Mouse (Mus musculus) spleen, adult 18-20 months (tissue): ENCODE data around the gene Klf7.

Source experiments
- DNase-seq, 2 experiments: peaks; one replicate each; pipeline ENCODE4 v3.0.0; 2022; ENCODE audit warnings: mixed read lengths in 2 of 2

The Klf7 gene

GRCm38 (mm10) chr1:64104665-64105064 lies 17.4 kb downstream of the Klf7 start:
- DNase-seq: no peak

DNA sequence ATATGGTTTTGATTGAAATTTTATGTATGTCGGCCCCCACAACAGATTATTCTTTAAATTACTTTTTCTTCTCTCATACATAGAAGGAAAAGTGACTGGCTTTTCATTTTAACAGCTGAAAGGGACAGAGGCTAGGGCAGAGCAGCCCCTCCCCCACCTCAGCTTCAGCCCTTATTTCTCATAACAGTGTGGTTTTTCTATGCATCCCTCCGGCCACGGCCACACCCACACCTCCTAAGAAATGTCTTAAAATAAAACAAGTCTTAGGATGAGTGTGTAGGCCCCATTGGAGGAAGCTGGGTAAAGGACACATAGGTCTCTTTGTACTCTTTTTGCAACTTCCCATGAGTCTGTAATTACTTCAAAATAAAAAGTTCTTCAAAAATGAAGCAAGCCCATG lies 20.8 kb downstream of the Klf7 start:
- DNase-seq: no peak

GRCm38 (mm10) chr1:64098800-64099199 lies 23.3 kb downstream of the Klf7 start:
- DNase-seq: no peak

DNA sequence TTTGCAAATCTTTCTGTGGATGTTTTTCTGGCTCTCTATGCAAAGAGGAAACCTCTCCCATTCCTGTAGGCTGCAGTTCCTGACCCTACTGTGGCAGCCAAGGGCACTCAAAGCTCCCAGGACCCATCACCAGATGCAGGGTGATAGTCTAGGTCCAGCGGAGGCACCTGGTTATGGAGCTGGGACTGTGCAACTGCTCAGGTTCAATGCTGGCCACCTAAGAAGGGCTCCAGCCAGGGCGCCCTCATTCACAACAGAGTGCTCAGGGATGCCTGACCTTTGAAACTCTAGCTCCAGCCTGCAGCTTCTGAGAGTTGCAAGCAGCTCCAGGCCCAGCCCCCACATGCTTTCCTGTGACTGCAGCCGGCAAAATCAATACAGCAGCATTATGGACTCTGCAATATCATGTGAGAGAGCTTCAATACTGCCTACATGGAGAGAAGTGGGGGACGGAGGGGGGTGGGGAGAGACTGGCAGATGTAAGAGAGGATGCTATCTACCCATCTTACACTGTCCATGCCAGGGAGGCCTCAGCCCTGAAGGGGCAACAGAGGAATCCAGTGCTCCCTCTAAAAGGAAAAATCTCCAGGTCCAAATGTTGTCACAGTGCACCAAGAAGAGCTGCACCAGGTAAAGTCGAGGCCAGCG lies 24.3 kb downstream of the Klf7 start:
- no peak for DNase-seq

DNA sequence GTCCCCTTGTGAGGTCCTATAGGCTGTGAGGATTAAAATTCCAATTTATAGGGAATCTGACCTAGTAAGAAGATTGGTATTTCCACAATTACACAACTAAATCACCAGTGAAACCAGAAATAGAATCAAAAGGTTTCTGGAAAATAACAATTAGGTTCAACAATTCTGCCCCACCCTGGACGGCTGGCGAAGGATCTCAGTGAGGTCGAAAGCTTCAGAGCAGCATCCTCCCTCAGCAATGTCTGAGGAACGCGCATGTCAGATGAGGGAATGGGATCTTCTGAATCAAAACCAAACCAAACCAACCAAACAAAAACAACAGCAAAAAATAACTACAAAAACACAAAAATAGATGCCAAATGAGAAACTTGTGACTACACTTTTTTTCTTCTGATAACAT lies 29.1 kb downstream of the Klf7 start:
- no peak for DNase-seq

DNA sequence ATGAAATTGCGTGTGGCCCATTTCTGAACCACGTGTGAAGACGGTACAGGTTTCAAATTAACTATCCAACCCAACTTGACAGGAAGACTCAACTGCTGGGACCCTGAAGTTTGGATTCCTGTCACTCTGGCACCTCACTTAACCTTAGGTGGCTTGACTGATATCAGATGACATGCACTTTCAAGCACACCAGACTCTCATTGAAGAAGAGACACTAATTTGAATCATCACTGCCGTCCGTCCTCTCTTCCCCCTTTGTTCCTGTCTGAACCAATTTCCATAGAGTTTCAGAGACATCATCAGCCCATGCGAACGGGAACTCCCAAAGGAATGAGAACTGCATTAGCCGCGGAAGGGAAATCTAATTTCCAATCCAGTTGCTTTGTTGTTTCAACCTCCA lies 30.5 kb downstream of the Klf7 start:
- DNase-seq: no peak

DNA sequence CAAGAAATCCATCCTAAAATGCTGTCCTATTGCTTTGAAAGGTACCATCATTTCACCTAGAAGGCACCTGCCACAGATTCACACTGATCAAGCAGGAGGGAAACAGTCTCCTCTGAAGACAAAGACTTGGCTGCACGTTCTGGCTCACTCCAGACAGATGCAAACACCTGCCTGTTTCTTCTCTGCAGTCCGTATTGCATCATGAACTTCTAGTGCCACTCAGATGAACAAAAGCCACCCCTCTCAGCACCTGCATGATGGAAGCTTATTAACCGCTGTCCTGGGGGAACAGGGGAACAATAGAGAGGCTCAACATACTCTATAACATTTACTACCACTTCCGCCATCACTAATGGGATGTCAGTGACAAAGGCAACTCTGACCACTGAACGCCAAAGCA lies 31.5 kb downstream of the Klf7 start:
- no peak for DNase-seq

DNA sequence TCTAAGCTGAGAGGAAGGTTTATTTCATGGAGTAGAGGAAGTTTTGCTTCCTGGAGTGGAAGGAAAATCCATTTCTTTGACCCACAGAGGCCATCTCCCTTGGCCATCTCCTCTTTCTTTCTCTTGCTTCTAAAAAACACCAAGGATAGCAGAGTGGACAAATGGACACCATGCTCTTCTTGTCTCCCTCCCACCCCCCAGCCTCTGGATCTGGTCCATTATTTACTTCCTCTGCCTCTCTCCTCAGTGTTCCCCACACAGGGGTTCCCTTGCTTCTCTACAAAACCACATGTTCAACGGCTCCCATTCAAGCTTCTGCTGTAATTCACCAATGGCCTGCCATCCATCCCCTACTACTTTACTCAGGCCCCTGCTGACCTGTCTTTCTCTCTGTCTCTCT lies 32.4 kb downstream of the Klf7 start:
- DNase-seq: no peak

- peak; percentile 12 to 15 for DNase-seq
These were observed 33.3 kb downstream of the Klf7 start for GRCm38 (mm10) chr1:64088604-64089320.

DNA sequence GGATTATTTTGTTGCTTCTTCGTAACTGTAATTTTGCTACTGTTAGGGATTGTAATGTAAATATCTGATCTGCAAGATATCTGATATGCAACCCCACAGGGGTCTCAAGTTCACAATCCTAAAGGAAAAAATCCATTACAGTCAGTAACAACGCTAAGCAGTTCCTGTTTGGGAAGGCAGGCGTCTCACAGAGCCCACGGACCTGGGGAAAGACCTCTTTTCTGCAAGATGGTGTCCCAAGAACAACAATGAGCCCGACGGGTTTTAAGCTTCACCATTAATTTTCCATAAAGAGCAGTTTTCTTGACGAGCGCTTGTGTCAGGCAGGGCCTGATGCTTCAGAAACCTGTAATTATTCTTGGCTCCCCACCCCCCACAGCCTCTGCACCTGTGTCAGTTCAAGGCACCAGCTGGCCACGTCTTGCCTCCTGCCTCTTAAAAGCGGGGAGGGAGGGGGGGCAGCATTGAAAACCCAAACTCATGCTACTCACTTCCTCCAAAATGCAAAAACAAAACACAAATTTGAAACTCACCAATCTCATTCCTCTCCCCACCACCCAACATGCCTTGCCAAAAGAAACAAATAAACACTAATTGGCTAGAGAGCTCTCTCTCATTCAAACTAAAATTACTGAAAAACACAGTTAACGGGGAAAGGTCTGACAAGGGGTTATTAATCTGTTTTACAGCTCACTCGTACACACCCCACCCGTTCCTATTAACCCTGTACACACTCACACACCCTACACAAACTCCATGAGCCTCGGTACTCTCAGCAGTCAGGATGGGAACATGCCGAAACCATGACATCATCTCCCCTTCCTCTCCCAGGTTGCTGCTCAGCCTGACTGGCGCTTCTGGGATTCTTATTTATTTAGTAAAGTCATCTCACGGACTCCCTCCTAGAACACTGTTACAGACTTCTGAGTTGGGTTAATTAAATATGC lies 34.2 kb downstream of the Klf7 start:
- DNase-seq: peak; percentile 16 to 34

- DNase-seq: no peak
These were observed 36.2 kb downstream of the Klf7 start for GRCm38 (mm10) chr1:64085875-64086274.

GRCm38 (mm10) chr1:64085361-64085760 lies 36.7 kb downstream of the Klf7 start:
- no peak for DNase-seq

- no peak for DNase-seq
These were observed 37.4 kb downstream of the Klf7 start for GRCm38 (mm10) chr1:64084706-64085105.

GRCm38 (mm10) chr1:64081791-64082190 lies 40.3 kb downstream of the Klf7 start:
- DNase-seq: no peak

- no peak for DNase-seq
These were observed 40.9 kb downstream of the Klf7 start for GRCm38 (mm10) chr1:64081217-64081616.

GRCm38 (mm10) chr1:64080263-64080662 lies 41.8 kb downstream of the Klf7 start:
- no peak for DNase-seq

DNA sequence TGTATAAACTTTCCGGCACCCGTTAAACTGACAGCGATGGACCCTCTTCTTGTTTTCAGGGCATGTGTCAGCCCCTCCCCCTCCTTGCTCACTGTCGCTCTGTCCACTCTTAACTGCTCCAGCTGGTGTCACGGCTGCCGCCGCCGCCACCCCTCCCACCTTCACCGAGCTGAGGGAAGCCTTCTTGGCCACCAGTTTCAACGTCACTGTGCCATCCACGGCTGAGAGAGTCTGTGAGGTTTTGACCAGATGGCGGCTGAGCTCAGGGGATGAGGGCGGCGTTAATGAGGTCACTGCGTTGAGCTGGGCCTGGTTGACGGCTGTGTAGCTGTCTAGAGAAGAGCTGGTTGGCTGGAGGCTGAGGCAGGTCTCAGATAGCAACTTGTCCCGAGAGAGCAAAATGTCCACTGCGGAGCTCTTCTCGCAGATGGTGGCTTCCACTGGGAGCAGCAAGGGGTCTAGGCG lies 43.3 kb downstream of the Klf7 start:
- DNase-seq: peak; percentile 14 to 18

DNA sequence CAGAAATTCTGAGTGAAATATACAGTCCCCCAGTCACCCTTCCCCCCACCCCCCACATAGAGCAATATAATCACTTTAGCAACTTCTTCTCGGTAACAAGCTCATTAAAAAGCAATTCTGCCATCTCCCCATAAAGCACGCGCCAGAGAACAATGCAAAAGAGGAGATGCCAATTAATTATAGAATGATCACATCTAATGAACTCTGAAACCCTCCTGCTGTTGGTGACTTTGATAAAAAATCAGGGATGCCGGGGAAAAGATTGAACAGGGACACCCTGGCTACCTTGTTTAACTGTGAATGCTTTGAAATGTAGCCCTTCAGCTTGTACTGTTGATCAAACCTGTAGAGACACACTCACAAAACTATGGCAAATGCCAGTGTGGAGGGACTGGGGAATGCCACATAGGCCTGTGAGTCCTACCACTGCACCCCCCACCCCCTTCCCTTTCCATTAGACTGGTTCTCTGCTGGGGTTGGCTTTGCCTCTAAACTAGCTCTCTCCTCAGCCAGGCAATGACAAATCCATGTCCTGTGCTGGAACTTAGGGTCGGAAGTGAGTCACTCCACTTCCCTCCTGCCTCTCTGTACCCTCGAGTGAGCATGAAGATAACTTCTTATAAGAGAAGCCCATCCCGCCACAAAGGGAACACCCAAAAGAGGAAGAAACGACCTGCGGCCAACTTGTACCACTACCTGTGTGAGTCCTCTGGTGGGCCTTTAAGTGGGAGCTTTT lies 43.9 kb downstream of the Klf7 start:
- DNase-seq: no peak

GRCm38 (mm10) chr1:64074051-64074450 lies 48.0 kb downstream of the Klf7 start:
- DNase-seq: no peak

- DNase-seq: no peak
These were observed 51.1 kb downstream of the Klf7 start for GRCm38 (mm10) chr1:64070947-64071346.

DNA sequence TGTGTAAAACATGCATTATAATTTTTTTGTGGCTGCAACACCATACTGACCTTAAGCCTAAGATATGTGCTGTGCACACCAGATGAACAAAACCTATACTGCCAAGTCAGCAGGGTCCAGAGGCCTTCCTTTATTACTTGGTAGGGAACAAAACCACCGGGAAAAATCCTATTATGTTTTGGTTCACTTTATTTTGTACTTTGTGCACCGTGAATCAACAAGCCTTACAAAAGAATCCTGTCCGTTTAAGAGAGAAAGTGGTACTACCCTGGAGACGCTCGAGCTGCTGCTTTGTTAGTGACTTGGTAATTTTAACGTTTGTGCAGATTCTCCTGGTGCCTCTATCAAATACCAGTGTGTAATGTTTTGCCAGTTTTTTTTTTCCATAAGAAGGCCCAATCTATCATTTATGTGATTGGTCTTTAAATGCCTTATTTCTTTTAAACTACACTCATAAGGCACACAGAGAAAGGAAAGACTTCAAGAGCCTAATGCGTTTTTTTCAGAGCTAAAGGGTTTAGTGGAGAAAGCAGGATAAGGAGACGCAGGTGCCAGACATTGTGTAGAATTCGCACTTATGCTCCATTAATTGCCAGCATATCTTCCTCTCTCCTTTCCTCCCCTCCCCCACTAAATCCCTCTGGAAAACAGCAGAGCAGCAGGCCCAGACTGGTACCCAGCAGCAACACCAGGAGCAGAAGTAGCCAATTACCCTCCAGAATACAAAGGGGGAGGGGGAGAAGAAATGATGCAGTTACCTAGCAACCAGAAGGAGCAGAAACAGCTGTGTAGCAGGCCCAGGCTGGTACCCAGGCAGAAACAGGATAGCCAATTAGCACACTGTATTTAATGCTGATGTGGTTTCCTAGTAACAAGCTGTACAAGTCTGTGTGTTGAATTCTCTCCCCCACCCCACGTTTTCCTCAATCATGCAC lies 55.5 kb downstream of the Klf7 start:
- DNase-seq: no peak

DNA sequence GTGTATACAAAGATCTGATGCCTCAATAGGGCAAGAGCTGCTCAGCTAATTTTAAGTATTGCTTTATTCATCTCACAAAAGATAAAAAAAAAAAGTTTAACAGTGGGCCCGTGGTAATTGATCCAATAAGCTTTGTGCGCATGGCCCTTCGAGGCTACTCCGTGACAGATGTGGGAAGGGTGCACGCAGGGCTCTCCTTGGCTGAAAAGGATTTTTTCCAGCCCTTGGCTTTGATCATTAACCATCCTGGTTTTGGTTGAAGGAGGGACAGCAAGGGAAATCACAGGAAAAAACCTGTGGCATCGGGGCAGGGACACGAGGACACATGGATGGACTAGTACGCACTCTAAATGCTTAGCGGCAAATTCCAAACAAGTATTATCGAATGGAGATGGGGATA lies 60.6 kb downstream of the Klf7 start:
- no peak for DNase-seq
